Mouse (Mus musculus) hindbrain, embryonic 10.5 days (tissue): ENCODE data around the gene Matk. TPM values are rescaled to one million over a fixed set of nuclear protein-coding genes. Genes with fewer than 3 reads are reported as not detected.
A peak's percentile ranks its signal among the peaks of the same experiment; 100 is the strongest.

Source experiments
- DNase-seq: peaks from one replicate; pipeline ENCODE4 v3.0.0-alpha.2; 2017; ENCODE audit warnings: low spot score
- H3K27ac ChIP-seq: fragments of 300-500 bp; sonication (generic); 2 replicates; pipeline ENCODE4 v1.5.1; 2016; ENCODE audit warnings: mild to moderate bottlenecking, moderate library complexity
- H3K27me3 ChIP-seq: fragments of 300-500 bp; sonication (generic); 2 replicates; pipeline ENCODE4 v1.6.1; 2016; ENCODE audit warnings: mild to moderate bottlenecking; ENCODE audit not compliant: poor library complexity, insufficient read depth, severe bottlenecking
- H3K36me3 ChIP-seq: fragments of 300-500 bp; sonication (generic); 2 replicates; pipeline ENCODE4 v1.6.1; 2016; ENCODE audit warnings: mild to moderate bottlenecking, moderate library complexity
- H3K4me1 ChIP-seq: fragments of 300-500 bp; sonication (generic); replicated peaks from 2 replicates; pipeline ENCODE4 v1.6.1; 2016; ENCODE audit warnings: mild to moderate bottlenecking
- H3K4me3 ChIP-seq: fragments of 300-500 bp; sonication (generic); 2 replicates; pipeline ENCODE4 v1.5.1; 2016; ENCODE audit warnings: mild to moderate bottlenecking, moderate library complexity
- H3K9me3 ChIP-seq: fragments of 300-500 bp; sonication (generic); 2 replicates; pipeline ENCODE4 v1.6.1; 2016; ENCODE audit warnings: mild to moderate bottlenecking, moderate library complexity
- WGBS: fragments of 180-500 bp; shearing (Covaris S2); methylation state at CpG from one replicate; pipeline ENCODE4 v1.1.7; 2016; 5-methylcytosine and 5-hydroxymethylcytosine counted together
- polyA plus RNA-seq: library from polyadenylated mRNA; unstranded; fragments of >200 nt; fragmentation: Nextera tagmentation; extraction: Ambion mirVana; gene quantifications from 2 replicates; pipeline ENCODE4 v1.2.1, GENCODE M21; 2016

Matk gene
- polyA plus RNA-seq, 1 experiment from 2014 or later = 3.9 TPM

DNA sequence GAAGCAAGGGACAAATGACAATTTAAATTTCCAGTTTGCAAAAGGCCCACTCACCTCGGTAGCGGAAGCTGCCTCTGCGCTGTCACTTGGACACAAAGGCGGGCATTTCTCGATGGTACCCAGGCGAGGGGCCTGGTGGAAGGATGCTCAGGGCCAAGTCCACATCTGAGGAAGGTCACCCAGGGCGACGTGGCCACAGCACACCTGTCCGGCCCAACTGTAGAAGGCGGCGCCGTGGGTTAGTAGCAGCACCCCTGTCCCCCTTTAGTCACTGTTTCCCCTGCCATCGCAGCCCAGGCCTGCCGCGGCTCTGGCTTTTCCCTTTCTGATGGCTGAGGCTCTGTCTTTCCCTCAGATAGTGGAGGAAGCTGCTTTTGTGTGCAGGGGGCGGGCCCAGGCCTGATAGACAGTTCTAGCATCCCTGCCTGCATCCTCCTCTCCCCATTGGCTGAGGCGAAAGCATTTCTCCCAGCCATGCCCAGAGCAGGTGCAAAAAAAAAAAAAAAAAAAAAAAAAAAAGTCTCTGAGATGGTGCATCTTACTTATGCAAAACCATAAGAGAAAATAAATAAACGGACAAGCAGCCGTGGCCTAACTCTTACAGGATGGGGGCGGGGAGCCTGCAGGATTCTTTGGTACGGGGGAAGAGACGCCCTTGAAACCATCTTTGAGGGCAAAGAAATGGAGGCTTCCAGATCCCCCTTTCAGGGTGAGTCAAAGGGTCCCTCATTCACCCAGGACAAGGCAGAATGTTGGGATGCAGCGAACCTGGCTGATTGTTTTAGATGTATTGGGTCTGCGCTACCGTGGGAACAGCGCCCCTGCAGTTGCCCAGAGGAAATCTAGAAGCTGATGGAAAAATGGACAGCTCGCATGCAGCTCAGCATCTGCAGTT is 22.1 kb upstream of the Matk start, which contains the start of gene Atcay:
Atcay (minus strand) TSS at position 396 of the 895 bp plus-strand sequence.
- Histone ChIP-seq H3K27ac (peak within 1 kb of the TSS; percentile 85), H3K9me3 (no peaks in the 10 kb centered on the region), H3K4me1 (peaks cover 44% of the 10 kb centered on the region), H3K4me3 (peak within 1 kb of the TSS; percentile 61), H3K36me3 (0 out of 2 replicates have a peak, but pooled peaks cover 5% of the 10 kb centered on the region), H3K27me3 (peaks cover 49% of the 10 kb centered on the region)
- 7% methylated on average over 27 of the region's 27 CpGs for whole genome bisulfite sequencing
- DNase-seq = peak; percentile 65

DNA sequence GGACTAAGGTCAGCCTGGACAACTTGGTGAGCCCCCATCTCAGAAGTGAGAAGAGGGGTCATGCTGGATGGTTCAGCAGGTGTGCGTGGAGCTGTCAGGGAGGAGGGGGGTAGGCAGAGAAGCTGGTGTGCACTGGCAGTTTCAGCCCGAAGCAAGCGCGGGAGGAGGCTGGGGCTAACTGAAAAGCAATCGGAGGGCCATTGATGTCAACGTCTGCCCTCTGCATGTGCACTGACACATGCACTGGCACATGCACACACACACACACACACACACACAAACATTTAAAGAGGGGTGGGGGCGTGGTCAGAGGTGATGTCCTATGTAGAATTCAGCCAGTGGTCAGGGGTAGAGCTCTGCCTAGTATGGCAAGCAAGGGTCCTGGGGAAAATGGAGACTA is 21.3 kb upstream of the Matk start:
- no peak for DNase-seq
- WGBS = 58% methylated on average over 7 of the region's 7 CpGs
- Histone ChIP-seq H3K4me3 (peak overlapping the region; percentile 61), H3K36me3 (0 out of 2 replicates have a peak, but pooled peaks cover 5% of the 10 kb centered on the region), H3K27me3 (peaks cover 52% of the 10 kb centered on the region), H3K27ac (peak overlapping the region; percentile 70; the same call in 1 of the 2 replicates), H3K9me3 (no peaks in the 10 kb centered on the region), H3K4me1 (peaks cover 48% of the 10 kb centered on the region)

DNA sequence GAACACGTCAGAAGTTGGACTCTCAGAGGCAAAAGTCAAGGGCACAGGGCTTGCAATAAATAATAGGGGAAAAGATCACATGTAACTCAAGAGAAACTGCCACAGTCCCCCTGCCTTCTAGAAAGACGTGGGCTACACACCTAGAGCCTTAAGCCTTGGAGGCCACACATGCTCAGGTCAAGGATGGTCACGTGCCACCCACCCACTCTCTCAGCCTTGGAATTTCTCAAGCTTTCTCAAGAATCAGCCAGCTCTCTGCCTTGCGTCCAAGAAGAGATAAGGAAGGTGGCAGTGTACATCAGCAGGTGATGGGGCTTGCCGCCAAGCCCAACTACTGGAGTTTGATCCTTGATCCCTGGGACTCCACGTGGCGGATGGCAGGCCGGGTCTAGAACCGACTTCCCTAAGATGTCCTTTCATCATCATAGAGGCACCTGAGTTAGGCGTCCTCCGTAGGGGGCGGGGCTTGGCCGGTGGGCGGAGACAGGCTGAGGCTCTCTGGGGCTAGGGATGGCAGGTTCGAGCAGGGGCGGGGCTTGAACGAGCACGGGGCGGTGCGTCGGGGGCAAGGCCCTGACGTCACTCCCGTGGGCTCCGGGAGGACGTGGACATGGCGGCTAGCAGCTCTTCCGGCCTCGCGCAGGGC is 20.0 kb upstream of the Matk start, which contains the start of gene Zfr2:
Zfr2 (plus strand) TSS at position 576 of the 646 bp plus-strand sequence.
- WGBS = 10% methylated on average over 29 of the region's 29 CpGs
- peak; percentile 85 for DNase-seq
- 0 out of 2 replicates have a peak, but pooled peaks cover 5% of the 10 kb centered on the region for H3K36me3 ChIP-seq
- H3K9me3 ChIP-seq = no peaks in the 10 kb centered on the region
- peaks cover 59% of the 10 kb centered on the region for H3K4me1 ChIP-seq
- H3K27ac ChIP-seq = peak within 1 kb of the TSS; percentile 93
- H3K4me3 ChIP-seq = peak within 1 kb of the TSS; percentile 94
- H3K27me3 ChIP-seq = peaks cover 63% of the 10 kb centered on the region

DNA sequence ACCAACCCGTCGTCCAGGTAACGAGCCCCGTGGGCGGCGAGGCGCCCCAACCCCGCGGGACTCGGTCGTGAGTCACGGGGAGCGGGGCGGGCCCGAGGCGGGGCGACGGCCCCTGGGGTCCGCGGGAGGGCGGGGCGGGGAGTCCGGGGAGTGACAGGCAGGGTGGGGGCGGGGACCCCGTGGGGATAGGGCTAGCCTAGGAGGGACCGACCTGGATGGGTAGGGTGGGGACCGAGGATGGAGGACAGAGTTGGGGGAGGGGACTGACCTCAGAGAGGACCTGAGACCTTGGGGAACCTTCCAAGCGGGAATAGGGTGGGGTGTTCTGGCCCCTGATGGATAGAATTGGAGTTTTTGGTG is 19.5 kb upstream of the Matk start:
- Histone ChIP-seq H3K27ac (peak overlapping the region; percentile 93), H3K4me3 (peak overlapping the region; percentile 94), H3K36me3 (0 out of 2 replicates have a peak, but pooled peaks cover 5% of the 10 kb centered on the region), H3K27me3 (peaks cover 68% of the 10 kb centered on the region), H3K4me1 (peaks cover 61% of the 10 kb centered on the region), H3K9me3 (no peaks in the 10 kb centered on the region)
- 1% methylated on average over 27 of the region's 28 CpGs for WGBS
- no peak for DNase-seq

DNA sequence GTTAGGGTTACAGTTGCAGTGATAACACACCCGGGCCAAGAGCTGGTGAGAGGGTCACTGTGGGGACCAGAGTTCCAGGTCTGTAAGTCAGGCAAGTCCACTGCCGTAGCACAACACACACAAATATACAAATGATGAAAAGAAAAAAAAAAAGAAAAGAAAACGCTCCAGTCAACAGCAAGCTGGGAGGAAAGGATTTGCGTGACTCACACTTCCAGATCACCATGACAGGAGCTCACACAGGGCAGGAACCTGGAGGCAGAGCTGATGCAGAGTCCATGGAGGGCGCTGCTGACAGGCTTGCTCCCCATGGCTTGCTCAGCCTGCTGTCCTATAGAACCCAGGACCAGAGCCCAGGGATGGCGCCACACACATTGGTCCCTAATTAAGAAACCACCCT is 18.5 kb upstream of the Matk start:
- Histone ChIP-seq H3K4me1 (peaks cover 66% of the 10 kb centered on the region), H3K9me3 (no peaks in the 10 kb centered on the region), H3K36me3 (0 out of 2 replicates have a peak, but pooled peaks cover 5% of the 10 kb centered on the region), H3K27ac (no peak overlapping the region), H3K4me3 (peak overlapping the region; percentile 94; the same call in 1 of the 2 replicates), H3K27me3 (peaks cover 68% of the 10 kb centered on the region)
- no peak for DNase-seq
- 86% methylated on average over 6 of the region's 6 CpGs for WGBS

DNA sequence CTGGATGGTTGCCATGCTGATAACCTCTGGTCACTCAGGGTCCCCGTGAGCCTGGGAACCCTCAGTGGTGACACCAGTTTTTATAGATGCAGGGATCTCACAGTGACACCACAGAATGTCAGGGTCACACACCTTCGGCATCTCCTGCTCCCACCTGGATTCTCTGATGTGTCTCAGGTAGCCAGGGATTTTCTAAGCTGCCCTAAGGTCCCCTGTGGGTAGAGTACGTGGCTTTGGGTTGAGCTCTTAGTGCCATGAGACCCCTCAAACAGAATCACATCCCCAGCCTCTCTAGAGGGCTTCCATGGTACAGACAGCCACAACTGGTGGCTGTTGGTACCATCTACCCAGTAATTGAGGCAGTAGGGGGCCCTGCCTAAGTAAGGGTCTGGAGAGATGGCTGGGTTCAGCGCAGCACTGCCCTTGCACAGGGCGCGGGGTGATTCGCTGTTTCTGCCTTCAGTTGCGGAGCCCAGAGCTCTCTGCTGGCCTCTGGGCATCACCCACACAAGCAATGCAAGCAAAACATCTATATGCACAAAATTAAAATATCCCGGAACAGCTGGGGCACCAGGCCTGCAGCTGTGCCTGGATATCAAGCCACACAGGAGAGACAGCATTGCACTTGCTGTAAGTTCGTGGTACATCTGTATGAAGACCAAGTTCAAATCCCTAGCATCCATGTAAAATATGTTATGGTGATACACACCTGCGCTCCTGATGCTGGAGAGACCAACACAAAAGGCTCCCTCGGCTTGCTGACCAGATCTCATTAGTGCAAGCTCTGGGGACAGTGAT is 16.1 kb upstream of the Matk start:
- Histone ChIP-seq H3K9me3 (no peaks in the 10 kb centered on the region), H3K4me3 (peak overlapping the region; percentile 4; the same call in 1 of the 2 replicates), H3K27me3 (peaks cover 68% of the 10 kb centered on the region), H3K36me3 (0 out of 2 replicates have a peak, but pooled peaks cover 5% of the 10 kb centered on the region), H3K27ac (no peak overlapping the region), H3K4me1 (peaks cover 58% of the 10 kb centered on the region)
- DNase-seq = no peak
- 90% methylated on average over 12 of the region's 12 CpGs for WGBS

DNA sequence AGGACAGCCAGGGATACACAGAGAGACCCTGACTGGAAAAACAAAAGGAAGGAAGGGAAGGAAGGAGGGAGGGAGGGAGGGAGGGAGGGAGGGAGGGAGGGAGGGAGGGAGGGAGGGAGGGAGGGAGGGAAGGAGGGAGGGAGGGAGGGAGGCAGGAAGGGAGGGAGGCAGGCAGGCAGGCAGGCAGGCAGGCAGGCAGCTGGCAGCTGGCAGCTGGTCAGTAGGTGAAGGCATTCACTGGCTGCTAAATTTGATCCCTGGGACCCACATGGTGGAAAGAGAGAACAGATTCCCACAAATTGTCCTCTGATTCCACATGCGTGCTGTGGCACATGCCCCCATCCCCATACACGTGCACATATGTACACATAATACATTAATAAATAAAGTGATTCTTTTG is 14.1 kb upstream of the Matk start:
- DNase-seq = no peak
- Histone ChIP-seq H3K9me3 (no peaks in the 10 kb centered on the region), H3K27me3 (peaks cover 74% of the 10 kb centered on the region), H3K36me3 (0 out of 2 replicates have a peak, but pooled peaks cover 5% of the 10 kb centered on the region), H3K4me1 (peaks cover 47% of the 10 kb centered on the region), H3K27ac (no peak overlapping the region), H3K4me3 (no peak overlapping the region)
- WGBS = 92% methylated on average over 2 of the region's 2 CpGs

DNA sequence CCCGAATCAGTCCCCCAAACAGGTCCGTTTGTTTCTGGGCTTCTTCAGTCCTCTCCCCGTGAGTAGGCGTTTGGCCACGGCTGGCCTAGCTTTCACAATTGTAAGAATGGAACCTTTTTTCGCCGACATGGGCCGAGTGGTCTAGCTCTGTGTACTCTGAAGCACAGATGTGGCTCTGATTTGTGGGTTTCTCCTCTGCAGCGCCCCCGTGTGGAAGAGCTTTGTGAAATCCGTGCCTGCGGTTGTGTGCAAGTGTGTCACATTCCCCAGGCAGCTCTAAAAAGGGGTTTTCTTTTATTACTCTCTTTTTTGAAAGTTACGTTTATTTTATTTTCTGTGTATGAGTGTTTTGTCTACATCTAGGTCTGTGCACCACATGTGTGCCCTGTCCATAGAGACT is 11.9 kb upstream of the Matk start:
- Histone ChIP-seq H3K4me3 (no peak overlapping the region), H3K36me3 (no peaks in the 10 kb centered on the region), H3K27me3 (peaks cover 96% of the 10 kb centered on the region), H3K9me3 (no peaks in the 10 kb centered on the region), H3K27ac (no peak overlapping the region), H3K4me1 (peaks cover 56% of the 10 kb centered on the region)
- WGBS = 19% methylated on average over 13 of the region's 13 CpGs
- peak; percentile 79 for DNase-seq

DNA sequence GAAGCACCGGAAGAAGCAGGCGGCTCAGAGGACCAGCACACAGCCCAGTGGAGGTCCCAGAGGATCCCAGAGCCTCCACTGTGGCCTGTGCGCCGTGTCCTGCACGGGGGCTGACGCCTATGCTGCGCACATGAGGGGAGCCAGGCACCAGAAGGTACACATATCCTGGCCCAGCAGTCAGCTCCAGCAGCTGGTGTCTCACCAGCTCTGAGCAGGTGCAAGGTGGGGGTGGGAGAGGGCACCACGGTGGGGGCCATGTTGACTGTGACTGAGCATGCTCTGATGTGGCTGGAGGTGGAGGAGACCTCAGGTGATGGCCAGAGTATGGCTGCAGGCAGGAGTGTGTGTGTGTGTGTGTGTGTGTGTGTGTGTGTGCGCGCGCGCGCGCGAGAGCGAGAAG is 10.7 kb upstream of the Matk start:
- no peak overlapping the region for H3K4me3 ChIP-seq
- 92% methylated on average over 16 of the region's 16 CpGs for WGBS
- H3K27me3 ChIP-seq = peaks cover 100% of the 10 kb centered on the region
- peaks cover 53% of the 10 kb centered on the region for H3K4me1 ChIP-seq
- no peaks in the 10 kb centered on the region for H3K9me3 ChIP-seq
- H3K36me3 ChIP-seq = no peaks in the 10 kb centered on the region
- H3K27ac ChIP-seq = no peak overlapping the region
- no peak for DNase-seq

DNA sequence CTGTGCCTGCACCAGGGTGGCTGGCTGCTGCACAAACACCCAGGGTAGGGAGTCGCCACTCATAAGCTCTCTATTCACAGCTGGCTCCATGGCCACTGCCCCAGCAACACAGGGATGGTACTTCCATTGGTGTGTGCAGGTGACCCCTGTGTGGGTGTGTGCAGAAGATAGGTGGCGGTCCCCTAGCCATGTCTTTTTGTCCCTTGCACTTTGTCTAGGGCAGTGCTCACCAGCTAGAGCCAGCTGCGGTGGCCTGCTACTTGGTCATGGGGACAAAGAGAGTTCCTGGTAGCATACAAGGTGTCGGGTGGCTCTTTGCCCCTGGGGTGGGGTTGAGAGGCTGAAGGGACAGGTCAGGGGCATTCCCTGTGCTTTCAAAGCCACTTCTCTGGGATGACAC is 8.6 kb upstream of the Matk start:
- H3K4me1 ChIP-seq = peaks cover 40% of the 10 kb centered on the region

DNA sequence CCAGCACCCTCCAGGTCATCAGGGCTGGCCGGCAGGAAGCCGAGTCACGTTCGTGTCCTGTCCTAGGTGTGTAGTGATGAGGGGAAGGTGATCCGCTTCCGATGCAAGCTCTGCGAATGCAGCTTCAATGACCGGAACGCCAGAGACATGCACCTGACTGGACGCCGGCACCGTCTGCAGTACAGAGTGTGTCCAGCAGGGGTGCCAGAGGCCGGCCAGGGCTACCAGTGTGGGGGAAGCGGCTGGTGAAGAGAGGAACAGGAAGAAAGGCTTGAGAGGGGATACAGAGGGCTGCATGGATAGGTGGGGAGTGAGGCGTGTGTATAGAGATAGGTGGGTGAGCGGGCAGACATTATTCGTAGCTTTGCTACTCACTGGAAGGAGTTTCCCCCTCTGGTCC is 8.1 kb upstream of the Matk start:
- Histone ChIP-seq H3K27ac (peak overlapping the region; percentile 54; the same call in 1 of the 2 replicates), H3K27me3 (peaks cover 100% of the 10 kb centered on the region), H3K9me3 (no peaks in the 10 kb centered on the region), H3K4me1 (peaks cover 40% of the 10 kb centered on the region), H3K36me3 (no peaks in the 10 kb centered on the region), H3K4me3 (peak overlapping the region; percentile 7; the same call in 1 of the 2 replicates)
- 10% methylated on average over 17 of the region's 17 CpGs for WGBS
- peak; percentile 85 for DNase-seq

More for the DNA sequence above, 8.6 kb upstream of the Matk start:
- H3K36me3 ChIP-seq = no peaks in the 10 kb centered on the region
- H3K27ac ChIP-seq = no peak overlapping the region
- peak overlapping the region; percentile 7; the same call in 1 of the 2 replicates for H3K4me3 ChIP-seq
- no peak for DNase-seq
- no peaks in the 10 kb centered on the region for H3K9me3 ChIP-seq
- peaks cover 100% of the 10 kb centered on the region for H3K27me3 ChIP-seq
- WGBS = 83% methylated on average over 4 of the region's 4 CpGs

DNA sequence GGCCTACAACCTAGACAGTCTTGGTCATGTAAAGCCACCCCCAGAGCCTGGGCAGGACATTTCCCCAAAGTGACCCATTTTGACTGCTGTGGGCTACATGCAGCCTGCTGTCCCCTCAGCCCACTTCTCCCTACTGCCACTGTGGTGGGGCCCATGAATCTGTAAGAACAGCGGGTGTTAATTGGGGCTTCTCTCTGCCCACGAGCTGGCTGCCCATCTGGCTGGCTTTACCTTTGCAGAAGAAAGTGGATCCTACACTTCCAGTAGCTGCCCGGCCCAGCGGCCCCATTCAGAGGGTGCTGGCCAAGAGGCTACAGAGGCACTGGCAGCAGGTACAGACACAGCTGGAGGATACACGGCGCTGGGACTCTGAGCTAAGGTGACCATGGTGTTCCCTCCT is 7.6 kb upstream of the Matk start:
- H3K4me1 ChIP-seq = peaks cover 40% of the 10 kb centered on the region
- DNase-seq = no peak
- peak overlapping the region; percentile 54; the same call in 1 of the 2 replicates for H3K27ac ChIP-seq
- peaks cover 100% of the 10 kb centered on the region for H3K27me3 ChIP-seq
- H3K4me3 ChIP-seq = no peak overlapping the region
- no peaks in the 10 kb centered on the region for H3K36me3 ChIP-seq
- WGBS = 93% methylated on average over 6 of the region's 6 CpGs
- H3K9me3 ChIP-seq = no peaks in the 10 kb centered on the region
